Mouse (Mus musculus) cerebellum, adult 11 months (tissue): ENCODE measurements around the gene Oxtr.
A peak's percentile ranks its signal among the peaks of the same experiment; 100 is the strongest.

Source experiments
- DNase-seq: peaks from one replicate; pipeline ENCODE4 v3.0.0; 2022

The Oxtr gene

DNA sequence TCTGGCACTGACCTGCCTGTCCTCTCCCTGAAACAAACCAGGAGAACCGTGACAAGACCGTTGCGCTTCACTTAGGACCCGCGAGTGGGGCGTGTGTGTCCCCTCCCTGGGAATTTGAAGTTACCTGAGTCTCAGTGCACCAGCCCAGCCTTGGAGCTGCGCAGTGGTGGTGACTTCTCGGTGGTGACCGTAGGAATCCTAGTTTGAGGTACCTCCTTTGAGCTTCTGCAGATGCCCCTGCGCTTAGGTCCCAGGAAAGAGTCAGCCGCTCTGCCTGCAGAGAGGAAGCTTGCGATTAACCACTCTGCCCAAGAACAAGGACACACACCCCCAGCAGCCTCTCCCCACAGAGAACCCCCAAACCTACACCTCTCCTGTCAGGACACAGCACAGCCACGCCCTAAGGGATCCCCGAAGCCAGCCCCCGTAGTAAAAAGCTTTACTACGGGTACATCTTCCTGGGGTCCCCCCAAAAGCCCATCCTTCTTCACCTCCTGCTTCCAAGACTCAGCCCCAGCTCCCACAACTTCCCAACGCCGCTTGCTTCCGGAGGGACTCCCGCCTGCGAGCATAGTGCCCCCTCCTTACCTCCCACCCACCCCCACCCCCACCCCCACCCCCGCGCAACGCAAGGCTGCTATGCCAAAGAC lies at the start of gene Oxtr:
TSS of gene Oxtr (minus strand) at position 34 of the 650 bp plus-strand sequence.
- no peak for DNase-seq

GRCm38 (mm10) chr6:112525434-112525833 lies 35.7 kb upstream of the Oxtr start:
- no peak for DNase-seq

DNA sequence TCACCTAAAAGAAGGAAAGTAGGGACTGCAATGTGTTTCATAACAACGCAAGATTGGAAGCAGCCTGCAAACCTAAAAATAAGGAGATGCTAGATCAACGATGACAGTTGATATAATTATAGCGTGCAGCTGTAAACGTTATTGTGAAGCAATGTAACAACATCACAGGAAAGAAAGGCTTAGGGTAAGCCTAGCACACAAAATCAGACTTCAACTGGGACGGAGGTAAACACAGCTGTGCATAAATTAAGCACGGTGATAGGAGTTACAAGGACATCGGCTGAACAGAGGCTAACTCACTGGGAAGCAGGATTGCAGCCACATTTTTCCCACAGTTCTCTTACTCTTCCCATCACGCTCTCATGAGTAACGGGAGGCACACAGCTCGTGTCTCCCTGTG lies 34.7 kb upstream of the Oxtr start:
- DNase-seq = no peak

DNA sequence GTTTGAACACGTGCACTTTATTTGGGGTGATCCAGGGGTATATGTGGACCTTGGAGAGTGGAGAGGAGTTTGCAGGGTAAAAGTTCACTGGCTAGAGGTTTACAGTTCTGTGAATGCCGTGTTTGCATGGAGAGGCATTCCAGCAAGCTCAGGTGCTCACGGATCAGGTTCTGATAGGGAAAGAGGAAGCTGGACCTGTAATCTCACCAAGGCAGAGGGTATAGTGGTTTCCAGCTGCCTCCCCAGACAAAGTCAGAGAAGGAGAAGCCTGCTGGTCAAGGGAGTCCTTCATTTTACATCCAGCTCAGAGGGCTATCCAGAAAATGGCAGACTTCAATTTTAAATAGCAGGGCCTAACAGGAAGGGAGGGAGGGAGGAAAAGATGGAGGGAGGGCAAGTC lies 28.2 kb upstream of the Oxtr start:
- no peak for DNase-seq

- no peak for DNase-seq
Observed at GRCm38 (mm10) chr6:112517572-112517971, 27.8 kb upstream of the Oxtr start.

DNA sequence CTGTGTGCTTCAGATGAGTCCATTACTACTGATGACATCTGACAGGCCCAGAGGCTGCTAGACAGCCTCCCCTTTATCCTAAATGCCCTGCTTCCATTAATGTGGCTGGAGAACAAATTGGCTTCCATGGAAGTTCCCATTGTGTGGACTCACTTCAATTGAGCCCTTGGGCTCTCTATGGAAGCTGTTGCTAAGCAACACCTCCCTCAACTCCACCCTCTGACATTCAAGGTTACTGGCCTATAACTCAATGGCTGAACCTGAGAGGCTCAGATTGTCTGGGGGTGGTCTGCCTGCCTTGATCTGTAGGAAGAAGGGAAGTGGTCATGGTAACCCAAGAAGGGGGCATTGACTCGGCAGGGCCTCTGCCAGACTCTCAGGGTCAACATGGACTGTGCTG lies 26.8 kb upstream of the Oxtr start:
- DNase-seq = no peak

- no peak for DNase-seq
Observed at GRCm38 (mm10) chr6:112514591-112514990, 24.8 kb upstream of the Oxtr start.

- no peak for DNase-seq
Observed at GRCm38 (mm10) chr6:112510346-112510745, 20.6 kb upstream of the Oxtr start.

- no peak for DNase-seq
Observed at GRCm38 (mm10) chr6:112509590-112510131, 19.9 kb upstream of the Oxtr start.

- no peak for DNase-seq
Observed at GRCm38 (mm10) chr6:112507617-112508016, 17.9 kb upstream of the Oxtr start.

DNA sequence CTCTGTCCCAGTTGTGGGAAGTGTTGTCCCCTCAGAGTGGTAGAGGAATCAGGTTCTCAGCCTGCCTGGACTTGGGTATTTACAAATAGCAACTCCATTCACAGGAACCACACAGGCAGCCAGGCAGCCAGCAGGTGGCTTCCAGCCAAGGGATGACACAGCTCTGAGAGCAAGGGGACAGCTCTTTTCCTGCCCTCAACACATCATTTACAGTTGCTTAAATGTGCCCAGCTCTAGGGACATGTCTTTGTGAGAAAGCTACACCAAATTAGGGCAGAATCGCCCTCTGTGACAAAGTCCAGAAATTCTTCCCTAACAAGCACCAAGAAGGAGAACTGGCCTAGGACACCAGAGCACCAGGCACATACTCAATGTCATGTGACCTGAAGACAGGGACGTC lies 11.4 kb upstream of the Oxtr start:
- no peak for DNase-seq

DNA sequence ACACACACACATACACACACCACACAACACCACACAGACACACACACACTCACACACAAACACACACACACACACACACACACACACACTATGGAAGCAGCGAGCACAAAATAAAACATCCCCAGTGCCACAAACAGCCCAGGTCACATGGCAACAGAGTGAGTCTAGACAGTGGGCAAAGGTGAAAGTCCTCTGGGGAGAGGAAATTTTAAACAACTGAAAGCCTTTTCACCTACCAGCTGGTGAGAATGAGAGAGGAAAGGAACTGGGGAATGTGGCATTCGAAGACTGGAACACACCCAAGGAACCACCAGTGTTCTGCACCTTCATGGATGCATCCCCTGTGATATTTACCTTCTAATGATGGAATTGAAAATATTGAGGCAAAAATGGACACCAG lies 9.7 kb upstream of the Oxtr start:
- no peak for DNase-seq

DNA sequence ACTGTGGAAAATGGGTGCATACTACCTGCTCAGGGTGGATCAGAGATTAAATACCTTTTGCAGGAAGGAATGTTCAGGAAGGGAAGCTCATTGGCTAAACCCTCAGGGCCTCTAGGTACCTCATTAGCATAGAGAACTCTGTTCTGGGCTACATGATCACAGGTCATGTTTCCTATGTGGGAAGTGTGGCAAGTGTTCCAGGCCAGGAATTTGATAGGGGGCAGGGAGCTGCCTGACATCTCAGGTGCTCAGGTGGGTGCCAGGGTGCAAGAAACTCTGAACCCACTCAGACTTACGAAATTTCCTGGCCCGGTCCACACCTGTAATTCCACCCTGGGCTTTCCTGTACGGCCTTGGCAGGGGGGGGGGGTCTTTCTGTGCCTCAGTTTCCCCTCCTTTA lies 9.0 kb upstream of the Oxtr start:
- no peak for DNase-seq

DNA sequence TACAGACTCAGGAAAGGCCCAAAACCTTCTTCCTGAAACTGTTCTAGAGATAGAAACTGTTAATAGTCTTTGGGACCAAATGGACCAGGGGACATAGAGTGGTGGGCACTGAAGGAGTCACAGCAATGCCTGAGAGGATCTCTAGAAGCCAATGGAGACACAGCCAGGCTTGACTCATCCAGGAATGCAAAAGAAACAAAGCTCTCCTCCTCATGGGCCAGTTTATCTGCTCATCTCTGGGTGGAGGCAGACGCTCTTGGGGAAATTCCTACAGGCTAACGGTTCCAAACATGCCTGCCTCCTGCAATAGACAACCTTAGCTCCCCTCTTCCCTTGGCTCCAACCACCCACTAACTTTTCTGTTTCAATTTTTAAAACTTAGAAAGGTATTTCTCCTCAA lies 7.7 kb upstream of the Oxtr start:
- no peak for DNase-seq

- no peak for DNase-seq
Observed at GRCm38 (mm10) chr6:112496291-112497060, 6.7 kb upstream of the Oxtr start.

DNA sequence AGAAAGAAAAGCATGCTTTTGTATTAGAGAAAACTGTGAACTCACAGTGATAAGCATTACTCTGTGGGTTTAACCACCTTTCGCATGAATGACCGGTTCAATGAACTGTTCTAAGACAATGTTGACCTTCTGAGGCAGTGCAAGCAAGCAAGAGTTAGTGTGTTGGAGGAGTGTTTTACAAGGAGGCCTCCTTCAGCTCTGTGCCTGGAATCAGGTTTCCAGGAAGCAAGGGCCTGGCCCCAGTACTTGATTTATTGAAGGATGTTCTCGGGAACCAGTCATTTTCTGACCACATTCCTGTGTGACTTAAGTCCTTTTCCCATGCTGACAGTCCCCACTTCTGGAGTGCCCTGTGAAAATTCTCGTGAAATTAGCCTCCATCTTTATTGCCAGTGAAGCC lies 5.5 kb upstream of the Oxtr start:
- DNase-seq = no peak

DNA sequence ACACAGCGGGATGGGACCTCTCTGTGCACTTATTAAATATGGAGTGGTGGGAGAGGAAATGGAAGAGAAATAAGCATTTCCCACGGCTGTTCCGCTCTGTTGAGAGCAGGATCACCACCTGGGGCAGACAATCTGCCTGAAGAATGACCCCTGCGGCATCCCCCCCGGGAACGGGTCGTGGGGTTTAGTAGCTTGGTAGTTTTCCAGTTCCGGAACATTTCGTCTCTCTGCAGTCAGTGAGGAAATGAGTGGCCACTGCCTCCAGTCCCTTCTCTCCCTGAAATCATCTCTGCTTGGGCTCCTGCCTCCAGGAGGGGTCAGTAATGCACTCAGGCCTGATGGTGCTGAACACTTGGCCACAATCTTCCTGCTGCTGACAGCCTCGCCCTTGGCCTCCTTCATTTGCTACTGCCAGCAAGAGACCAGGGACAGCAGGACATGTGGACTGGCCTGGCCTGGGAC lies 4.9 kb upstream of the Oxtr start:
- no peak for DNase-seq

DNA sequence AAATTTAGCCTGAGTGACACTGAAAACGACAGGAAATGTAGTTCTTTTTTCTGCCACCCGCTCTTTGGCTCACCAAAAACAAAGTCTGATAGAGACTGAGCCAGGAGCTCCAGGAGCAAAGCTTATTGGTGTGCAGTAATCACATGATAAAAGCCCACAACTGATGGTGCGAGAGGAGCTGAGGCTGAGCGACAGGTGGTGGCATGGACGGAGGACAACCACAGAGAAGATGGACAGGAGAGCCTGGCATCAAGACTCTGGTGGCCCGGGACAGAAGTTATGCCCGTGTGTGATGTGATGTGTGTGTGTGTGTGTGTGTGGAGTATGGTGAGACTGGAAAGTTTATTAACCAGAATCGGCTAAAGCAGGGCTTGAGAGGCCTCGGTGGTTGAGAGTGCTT lies 3.6 kb upstream of the Oxtr start:
- DNase-seq = no peak

DNA sequence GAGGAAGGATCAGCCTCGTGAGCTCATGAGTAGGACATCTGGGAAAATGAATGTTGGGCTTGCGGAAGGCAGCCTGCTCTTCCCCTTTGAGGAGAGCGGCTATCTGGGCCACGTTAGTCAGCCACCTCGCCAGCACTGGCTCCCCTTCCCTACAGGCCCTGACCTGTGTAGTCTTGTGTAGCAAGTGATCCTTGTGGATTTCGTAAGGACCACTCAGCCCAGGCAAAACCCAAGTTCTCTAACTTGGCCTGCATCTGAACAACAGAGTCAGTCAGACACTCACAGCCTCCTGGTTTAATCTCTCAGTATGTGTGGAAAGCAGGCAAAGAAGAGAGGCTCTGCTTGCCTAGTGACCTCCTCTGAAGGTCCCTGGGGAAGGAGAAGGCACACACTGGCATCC lies 2.9 kb upstream of the Oxtr start:
- DNase-seq = no peak

DNA sequence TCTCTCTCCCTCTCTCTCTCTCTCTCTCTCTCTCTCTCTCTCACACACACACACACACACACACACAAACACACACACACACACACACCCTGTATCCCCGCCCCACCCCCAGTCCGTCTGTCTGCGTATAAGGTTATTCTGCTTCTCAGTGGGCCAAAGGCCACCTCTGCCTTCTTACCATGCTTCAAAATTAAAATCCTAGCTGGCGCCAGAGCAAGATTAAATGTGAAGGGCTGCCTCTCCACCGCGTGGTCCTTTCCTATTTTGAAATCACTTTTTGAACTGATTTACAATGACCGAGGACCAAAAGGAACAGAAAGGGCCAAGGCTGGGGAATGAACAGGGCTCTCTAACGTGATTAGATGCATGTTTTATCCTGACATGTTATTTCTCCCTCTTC lies 1.8 kb upstream of the Oxtr start:
- no peak for DNase-seq

- DNase-seq = peak; percentile 53
Observed at GRCm38 (mm10) chr6:112490625-112491242, 991 bp upstream of the Oxtr start.

- no peak for DNase-seq
Observed at GRCm38 (mm10) chr6:112489181-112489909, 398 bp downstream of the Oxtr start.

DNA sequence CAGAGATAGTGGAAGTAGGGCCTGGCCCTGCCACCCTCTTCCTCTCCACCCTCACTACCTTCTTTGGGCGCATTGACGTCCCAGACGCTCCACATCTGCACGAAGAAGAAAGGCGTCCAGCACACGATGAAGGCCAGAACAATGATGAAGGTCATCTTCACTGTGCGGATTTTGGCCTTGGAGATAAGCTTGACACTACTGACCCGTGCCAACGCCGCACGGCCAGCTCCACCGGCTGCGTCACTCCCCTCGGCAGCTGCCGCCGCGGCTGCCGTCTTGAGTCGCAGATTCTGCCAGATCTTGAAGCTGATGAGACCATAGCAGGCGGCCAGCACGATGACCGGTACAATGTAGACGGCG lies 942 bp downstream of the Oxtr start:
- no peak for DNase-seq
